Mouse (Mus musculus) right cerebral cortex, postnatal 14 days (tissue): ENCODE measurements at regions not wholly inside any gene's neighbourhood (a gene's known extent, or its start where the extent isn't known, plus 50 kb on each side); places are given as distances from the start of the nearest gene placed in this dataset.
A peak's percentile ranks its signal among the peaks of the same experiment; 100 is the strongest.
"Not testable (repeated sequence)": the region's sequence is repeated elsewhere in the genome, so short reads cannot be mapped to it uniquely, and the experiment has no call there.

Experiments
- DNase-seq: peaks from one replicate; pipeline ENCODE4 v3.0.0; 2022

DNA sequence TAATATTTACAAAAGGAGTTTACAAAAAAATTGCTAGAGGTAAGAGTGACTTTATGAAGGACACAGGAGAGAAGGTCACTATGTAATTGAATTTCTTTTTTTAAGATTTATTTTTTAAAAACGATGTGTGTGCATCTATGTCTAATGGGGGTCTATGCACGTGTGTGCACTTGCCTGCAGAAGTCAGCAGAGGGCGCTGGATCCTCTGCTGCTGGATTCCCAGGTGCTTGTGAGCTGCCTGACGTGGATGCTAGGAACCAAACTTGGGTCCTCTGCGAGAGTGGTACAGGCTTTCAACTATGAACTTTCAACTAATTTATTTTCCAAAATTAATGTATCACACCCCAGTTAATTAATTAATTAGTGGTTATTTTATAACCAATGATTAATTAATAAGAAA, 85.0 kb downstream of the Glrx3 start:
- no peak for DNase-seq

DNA sequence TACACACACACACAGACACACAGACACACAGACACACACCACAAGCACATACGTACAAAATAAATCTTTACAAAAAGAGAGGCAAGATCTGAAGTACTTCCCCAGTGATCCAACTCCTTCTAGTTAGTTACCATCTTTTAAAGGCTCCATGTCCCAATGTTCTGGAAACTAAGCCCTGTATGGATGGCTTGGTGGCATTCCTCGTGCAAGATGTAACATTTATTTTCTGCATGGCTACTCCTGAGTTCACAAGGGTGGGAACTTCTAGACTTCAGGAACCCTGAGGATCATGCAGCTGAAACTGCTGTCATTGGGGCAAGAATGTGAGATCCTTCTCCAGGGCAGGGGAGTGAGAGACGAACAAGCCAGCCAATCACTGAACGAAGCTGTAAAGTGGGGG, 96.1 kb downstream of the Glrx3 start:
- no peak for DNase-seq

DNA sequence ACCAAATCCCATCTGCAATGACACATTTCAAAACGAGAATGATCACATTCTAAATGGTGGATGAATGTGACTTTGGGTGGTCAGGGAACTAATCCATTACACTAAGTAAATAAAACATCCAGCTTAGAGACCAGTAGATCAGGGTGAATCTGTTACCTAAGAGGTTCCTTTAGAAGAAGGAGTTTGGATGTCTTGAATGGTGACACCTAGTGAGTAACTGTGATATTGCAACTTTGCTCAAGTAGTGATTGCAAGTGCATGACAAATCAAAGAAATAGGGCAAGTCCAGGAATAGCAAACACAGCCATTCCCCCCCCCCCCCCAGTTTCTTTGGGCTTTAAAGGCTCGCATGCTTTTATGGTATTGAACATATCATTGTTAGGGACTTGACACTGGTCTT, 112.6 kb downstream of the Glrx3 start:
- DNase-seq = no peak

DNA sequence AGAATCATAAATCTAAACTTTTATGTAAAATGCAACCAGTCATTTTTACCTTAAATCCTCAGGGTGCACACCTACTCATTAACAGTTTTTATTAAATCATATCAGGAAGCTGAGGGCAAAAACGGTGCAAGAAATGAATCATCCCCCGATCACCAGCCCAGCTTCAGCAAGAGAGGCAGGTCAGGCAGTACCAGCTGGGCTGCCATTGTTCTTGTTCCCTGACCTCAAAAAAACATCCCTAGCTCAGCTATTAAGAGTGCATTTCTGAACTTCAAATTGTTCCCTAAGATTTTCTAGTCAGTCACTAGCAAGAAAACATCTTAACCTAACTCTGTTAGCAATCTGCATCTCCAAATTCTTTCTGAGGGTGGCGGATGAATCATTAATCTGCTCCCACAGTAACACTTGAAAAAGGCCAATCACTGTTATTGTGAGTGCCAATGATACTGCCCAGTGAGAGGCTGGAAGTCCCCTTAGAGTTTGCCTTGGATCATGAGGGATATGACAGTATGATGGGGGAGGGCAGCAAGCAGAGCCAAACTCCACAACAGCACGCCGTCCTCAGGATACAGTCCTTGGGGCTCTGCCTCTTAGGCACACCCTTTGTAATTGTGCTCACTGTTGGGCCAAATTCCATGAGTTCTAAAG, 115.3 kb downstream of the Glrx3 start:
- no peak for DNase-seq

DNA sequence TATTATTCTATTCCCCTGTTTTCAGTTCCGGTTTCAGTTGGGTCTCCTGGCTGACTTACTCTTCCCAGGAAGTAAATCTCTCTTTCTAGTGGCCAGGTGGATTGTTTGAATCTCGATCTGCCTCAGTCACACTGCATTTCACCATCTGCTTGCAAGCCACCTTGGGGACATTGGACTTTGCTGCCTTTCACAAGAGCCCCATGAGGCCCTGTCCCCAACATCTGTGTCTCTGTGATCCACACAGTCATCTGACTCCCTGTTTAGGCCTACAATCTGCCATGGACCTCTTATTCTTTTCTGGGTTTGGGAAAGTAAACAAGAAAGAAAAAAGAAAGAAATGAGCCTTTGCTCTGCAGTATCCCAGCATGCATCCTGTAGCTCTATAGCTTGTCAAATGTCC, 118.1 kb downstream of the Glrx3 start:
- DNase-seq = no peak

DNA sequence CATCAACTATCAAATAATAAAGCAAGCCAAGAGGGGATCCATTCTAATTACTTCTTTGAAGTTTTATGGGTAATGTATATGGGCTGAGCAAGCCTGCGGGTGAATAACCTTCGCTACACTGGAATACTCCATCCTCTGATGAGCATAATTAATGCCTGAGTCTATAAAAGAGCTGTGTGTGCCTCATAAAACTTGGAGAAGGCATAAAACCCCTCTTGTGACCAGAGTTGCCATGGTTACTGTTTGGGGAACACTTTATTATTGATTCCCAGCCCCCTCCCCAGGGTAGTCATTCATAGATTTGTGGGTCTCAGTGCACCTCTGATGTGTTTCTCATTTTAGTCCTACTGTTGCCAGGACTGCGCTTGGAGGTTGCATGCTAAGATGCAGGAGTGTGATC, 120.0 kb downstream of the Glrx3 start:
- DNase-seq = no peak

DNA sequence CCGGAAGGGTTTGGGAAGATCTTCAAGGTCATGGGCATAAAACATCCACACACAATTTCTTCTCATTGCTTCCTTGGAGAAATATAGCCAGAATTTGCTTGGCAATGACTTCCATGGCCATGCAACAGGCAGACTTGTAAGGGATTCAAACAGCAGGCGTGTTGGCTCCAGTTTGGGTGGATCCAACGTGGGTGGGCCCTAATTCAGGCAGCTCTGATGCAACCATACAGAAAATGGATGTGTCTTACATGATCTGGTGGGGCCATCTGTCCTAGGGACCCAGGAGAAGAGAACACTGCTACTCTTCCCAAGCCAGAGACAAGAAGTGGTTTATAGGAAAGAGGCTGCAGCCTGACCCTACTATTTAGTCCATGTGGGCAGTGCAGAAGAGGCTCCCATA, 121.5 kb downstream of the Glrx3 start:
- DNase-seq = peak; percentile 33

DNA sequence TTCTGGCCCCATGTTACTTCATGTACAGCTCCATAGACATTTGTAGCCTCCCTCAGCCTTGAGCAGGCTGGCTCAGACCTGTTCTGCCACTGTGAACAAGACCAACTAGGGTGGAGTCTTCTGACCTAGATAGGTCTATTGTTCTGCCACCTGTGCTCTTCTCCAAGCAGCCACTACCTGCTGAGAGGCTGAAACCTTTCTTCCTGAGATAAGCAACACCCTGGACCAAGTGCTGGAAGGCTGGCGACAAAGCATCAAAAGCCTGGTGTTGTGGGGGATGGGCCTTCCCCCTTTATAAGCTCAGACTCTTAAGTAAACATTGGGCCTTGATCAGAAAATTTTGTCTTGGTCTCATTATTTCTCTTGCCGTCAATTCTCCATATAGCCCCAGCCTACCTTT, 132.8 kb downstream of the Glrx3 start:
- no peak for DNase-seq

DNA sequence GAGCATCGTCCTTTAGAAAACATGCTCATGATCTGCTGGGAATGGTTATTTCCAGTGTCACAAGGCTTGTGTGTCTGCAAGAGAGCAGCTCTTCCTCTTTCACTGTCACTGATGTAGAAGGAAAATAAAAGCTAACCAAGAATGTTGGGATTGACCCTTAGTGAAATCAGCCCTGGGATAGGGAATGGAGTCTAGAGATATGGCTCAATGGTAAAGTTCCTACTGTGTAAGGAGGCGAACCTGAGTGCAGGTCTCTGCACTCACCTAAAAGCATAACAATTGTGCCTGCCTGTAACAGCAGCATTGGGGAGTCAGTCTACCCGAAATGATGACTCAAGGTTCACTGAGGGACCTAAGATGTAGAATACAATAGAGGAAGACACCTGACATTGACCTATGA, 138.1 kb downstream of the Glrx3 start:
- DNase-seq = no peak

DNA sequence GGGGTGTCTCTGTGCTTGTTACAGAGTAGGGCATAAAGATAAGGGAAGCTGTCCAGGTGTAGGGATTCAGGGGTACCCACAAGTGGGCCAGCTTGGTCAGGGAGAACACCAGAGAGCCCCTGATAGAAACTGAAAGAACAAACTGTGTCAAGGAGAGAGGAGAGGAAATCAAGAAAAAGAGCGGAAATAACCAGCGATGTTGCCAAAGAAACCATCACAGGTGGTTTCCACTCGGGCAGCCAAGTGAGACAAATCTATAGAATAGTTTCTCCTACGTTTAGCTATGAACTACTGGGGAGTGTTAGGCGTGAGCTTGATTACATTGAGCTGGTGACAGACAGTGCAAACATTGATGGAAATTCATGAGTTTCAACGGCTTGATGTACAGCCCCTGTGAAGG, 138.8 kb downstream of the Glrx3 start:
- DNase-seq = no peak

DNA sequence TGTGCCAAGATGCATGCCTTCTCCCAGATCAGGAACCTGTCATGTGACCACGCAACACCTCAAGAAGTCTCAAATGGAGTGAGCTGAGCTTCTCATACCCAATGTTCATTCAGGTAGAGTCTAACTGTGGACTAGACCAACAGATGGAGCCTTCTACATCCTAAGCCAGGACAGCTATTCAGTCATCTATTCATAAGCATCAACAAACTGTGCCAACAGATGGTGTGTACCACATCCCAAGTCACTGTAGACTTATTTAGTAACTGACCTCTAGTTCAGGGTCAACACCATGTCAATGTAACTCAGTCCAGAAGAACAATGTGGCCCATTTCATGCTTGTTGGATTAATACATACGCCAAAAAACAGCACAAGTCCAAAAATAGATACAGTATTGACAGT, 146.1 kb downstream of the Glrx3 start:
- DNase-seq = no peak

DNA sequence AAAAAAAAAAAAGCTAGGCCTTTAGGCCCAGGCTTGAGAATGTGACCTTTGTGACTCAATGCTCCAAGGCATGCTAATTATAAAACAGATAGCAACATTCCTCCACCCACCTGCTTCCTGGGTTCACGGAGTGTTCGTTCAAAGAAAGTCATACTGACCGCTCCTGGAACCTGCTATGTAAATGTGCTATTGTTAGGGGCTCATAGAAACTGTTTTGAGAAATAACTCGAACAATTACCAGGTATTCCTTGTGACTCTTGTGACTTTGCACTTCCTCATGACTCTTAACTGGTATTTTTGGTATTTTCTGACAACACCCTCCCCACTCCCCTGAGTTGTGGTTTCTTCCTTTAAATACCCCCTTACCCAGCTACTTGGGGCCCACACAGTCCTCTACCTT, 147.5 kb downstream of the Glrx3 start:
- DNase-seq = not testable (repeated sequence)

DNA sequence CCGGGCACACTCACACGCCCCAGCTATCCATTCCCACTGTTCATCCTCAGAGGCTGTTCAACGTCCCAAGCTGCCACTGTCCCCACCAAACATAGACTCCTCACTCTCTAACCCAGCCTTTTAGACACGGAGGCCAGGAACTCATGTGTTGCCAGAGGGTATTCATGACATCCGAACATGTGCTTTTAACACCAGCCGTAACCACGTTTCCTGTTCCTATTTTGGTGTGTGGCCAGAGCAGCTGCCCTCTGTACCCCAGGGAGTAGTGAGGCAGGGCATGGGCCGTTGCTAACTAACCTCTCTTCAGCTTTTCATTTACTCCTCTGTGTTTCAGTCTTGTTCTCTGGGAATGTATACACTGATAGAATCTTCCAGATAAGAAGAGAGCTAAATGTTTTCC, 156.2 kb downstream of the Glrx3 start:
- no peak for DNase-seq

DNA sequence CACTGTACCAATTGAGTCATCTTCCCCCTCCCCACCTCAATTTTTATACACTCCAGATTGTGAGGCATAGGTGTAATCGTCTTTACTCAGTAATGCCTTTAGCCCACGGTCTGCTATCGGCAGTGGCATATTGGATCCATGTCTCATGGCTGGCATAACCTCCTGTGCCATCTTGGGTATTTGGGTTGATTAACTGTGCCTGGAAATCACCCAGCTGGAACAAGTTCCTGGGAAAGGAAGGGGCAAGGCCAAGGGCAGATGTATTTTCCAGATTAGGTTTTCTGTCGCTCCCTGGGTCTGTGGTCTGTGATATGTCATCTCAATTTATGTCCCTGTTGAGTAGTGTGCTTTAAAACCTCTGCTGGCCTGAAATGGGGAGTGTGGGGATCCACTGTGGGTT, 158.2 kb downstream of the Glrx3 start:
- no peak for DNase-seq

DNA sequence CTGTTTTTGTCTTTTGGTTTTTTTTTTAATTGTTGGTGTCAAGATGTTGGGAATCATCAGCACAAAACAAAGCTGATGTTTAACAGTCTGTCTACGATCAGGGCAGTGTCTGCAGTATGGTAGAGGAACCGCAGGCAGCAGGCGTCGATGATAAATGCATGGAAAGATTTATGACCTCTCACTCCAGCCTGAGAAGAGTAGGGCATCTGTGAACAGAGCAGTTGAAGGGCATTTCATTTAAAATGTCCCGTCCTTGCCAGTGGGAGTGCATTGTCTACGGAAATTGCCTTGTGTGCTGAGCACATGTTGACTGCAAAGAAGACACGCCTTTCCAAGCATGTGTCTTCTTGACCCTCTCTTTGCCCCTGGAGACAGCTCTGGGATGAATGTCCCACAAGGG, 158.7 kb downstream of the Glrx3 start:
- DNase-seq = no peak

DNA sequence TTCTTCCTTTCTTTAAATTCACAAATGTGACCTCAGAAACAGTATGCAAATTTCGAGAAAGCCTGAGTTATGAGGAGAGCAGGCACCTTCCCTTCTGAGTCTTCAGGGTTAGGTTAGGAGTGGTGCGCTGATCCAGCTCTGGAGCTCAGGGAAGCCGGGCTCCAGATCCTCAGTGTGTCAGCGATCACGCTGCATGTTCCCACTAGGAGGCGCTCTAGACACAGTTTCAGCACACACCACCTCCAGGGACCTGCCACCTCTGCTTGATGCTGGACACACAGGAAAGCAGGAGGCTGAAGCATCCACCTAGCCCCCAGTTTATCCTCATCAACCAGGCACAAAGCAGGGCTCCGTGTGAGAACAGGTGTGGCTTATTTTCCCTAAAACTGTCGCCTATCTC, 165.6 kb downstream of the Glrx3 start:
- peak; percentile 72 for DNase-seq

DNA sequence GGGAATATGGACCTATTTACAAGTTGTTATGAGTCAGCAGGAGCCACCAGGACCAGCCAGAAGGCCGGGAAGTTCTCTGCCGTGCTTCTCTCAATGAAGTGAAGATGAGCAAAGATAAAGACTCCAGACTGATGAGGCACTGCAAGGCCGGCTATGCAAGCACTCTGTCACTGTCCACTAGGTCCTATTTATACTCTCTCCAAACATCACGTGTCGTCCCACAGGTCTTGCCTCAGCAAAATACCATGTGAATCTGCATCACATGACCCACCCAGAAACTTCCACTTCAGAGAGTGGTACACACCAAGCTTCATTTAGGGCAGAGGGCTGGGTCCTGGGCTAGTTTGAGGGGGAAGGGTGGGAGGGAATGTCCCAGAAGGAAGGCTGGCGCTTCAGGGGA, 172.3 kb downstream of the Glrx3 start:
- DNase-seq = no peak

DNA sequence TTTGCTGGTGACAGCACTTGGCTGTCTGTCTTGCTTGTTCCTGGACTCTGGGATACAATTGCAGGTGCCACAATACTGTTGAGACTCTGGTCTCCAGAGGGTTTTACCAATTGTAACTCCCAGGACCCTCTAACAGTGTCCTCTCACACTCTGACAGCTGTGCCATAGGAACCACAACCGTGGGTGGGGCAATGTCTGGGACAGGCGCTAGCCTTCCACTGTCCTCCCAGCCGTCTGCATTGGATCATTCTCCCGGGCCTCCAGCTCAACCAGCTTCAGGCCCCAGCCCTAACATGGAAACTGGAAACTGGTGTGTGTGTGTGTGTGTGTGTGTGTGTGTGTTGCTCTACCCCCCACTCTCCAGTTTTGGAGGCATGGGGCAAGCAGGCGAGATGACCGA, 173.9 kb downstream of the Glrx3 start:
- no peak for DNase-seq

DNA sequence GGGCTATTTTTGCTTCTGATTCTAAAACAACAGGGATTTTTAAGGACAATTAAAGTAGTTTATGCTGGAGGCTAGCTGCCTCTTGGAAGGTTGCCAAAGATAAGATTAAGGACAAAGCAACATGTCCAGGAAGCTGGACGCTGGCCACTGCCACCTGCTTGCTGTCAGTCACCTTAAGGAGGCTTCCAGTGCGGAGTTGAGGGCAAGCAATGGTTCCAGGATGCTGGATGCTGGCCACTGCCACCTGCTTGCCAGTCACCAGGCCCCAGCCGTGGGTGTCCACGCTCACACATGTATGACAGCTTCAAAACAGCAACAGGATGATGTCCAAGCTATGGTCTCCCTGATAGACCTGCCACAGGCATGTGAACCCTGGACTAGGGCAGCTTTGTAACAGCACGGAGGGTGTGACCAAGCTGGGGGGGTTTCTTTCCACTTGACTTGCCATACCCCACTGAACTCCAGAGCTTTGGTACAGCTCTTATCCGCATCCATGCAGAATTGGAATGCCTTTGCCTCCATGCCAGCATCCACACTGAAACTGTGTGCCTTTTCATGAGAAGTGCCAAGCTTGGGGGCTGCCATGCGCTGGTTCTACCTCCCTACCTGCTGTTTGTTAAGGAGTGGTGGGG, 174.6 kb downstream of the Glrx3 start:
- no peak for DNase-seq

DNA sequence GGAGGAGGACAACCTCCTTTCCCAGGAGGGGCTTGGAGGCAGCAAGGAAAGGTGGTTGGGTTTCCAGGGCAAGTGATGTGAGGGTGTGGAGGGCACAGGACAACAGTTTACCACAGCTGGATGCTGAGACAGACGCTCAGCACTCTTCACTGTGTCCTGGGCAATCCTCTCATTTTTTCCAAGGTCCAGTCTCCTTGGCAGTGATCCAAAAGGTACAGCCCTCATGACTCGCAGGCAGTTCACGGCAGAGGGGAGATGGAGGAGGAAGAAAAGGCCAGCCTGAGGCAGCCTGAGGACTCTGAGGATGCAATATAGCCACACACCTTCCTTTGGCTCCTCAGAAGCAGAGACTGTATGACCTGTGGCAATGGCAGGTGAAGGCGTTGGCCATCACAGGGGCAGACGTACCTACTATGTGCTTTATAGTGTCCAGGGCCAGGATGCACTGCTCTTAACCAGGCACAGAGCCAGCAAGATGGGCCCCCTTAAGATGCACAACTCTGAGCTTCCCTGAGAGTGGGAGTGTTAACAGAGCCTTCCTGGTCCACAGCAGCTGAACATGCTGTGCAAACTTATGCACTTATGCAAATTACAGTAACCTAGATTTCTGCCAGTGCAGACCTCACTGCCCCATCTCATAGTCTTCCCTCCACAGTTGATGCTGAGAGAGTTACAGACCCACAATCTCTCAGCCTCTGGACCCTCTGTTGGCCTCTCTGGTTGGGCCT, 181.2 kb downstream of the Glrx3 start:
- DNase-seq = no peak

DNA sequence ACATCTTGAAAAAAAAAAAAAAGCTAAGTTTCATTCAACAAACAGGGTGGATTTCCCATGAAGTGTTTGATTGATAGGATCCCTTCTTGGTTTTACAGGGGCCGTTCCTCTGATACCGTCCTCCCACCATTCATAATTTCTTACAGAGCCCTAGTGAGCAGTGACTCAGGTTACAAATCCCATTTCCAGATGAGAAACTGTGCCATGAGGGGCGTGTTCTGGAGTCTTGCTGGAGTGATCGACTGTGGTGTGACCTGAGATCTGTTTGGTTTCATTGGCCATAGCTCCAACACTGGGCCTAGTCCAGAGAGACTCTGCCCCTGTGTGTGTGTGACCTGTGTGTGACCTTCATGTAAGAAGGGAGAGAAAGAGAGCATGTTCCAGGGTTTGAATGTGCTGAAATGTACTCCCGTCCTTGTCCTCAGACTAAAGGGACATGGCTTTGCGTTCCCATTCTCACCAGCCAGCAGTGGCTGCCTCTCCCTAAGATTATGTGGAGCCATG, 181.9 kb downstream of the Glrx3 start:
- no peak for DNase-seq

DNA sequence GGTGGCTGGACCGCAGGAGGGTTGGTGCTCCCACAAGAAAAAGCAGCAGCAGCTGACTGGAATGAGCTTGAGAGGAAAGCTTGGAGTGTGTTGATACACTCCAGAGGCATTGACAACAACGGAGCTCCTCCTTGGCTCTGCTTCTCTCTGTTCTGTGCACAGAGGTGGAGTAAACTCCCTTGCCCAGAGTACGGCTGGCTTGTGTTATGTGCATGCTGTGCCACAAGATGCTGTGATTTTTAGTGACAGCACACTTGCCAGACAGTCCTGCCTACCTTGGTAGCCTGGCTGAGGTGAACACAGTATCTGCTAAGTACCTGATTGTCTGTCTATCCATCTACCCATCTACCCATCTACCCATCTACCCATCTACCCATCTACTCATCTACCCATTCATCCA, 190.9 kb downstream of the Glrx3 start:
- DNase-seq = no peak

DNA sequence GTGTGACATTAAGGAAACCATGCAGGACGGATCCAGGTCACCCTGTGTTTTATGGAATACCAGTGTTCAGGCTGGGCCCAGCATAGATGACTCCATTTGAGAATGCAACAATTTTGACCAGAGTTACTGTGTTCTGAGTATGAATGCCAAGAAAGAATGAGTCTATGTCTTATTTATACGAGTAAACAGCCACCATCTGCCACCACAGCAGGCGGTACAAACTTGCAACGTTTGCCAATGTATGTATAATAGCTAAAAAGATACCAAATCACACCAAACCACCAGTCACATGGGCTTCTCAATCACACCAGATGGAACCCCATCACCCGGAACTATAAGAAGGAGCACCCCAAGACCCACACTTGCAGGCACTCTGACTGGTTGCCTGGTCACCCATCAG, 192.1 kb downstream of the Glrx3 start:
- DNase-seq = peak; percentile 16

DNA sequence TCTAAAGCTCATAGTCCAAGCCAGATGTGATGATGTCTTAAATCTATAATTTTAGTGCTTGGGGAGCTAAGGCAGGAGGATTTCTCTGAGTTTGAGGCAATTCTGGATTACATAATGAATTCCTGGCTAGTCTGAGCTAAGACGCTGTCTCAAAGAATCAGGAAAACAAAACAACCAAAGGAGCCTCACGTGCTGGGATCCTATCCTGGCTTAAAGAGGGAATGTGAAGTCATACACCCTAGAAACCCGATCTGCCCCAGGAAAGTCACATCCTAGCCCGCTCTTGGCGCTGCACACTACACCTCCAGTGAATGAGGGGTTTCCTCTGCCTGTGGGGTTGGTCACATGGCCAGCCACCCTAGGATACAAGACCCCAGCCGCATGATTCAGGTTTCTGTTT, 211.2 kb downstream of the Glrx3 start:
- DNase-seq = no peak
